Comparison of ENCODE assay signal across 10 mouse cellular contexts in the genomic region with DNA sequence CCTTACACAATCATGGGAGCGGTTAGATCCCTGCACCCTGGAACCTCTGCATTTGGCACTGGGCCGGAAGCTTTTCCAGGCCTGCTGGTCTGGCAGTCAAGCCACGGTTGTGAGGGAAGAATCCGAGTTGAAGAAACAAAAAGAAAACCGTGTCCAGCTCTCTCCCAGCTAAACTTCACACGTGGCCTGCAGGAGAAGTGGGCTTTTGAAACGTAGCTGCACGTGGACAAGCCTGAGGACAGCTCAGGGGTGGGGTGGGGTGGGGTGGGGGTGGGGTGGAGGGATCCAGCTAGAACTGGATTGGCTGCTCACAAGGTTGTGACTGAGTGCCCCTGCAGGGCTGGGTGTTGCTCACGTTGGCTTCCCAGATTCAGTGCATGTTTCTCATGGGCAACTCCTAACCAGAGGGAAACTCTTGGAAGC. TPM values are rescaled to one million over a fixed set of nuclear protein-coding genes. Genes with fewer than 3 reads are reported as not detected.
DNase-seq lines count a peak whose midpoint lies in the region; ATAC-seq and TF ChIP-seq lines count a peak whose summit lies in the region.
"Had no signal": no experiment of that assay in that cellular context is flagged by ENCODE, and none has a peak within 500 bp of the region (broad histone marks: within the 10 kb centered on the region; RNA-seq: fewer than 3 reads in every experiment).

No protein-coding gene starts in this region.

- intact Hi-C loops in heart, postnatal 10 days (cut with DNase I): no loop called here

- H3K79me2 ChIP-seq in MEL (ENCODE audit: control insufficient read depth, insufficient read depth, low read length, poor library complexity): no peaks in the 10 kb centered on the region

- WGBS in liver, embryonic 11.5 days: 32% methylated on average over 9 of the region's 9 CpGs

- no peak for TF ChIP-seq POLR2A in MEL (IDR thresholded peaks at IDR 0.05; ENCODE audit: control insufficient read depth in 1 of 2, insufficient read depth in 1 of 2, low read depth in 1 of 2, low read length in 2 of 2, poor library complexity in 1 of 2)

- peak overlapping the region; percentile 32 for H3K27ac ChIP-seq in MEL (ENCODE audit: control insufficient read depth, low read depth, low read length)
- no peak overlapping the region for H3K27ac ChIP-seq in liver, embryonic 11.5 days (ENCODE audit: low read depth, low read length)

- no peak for TF ChIP-seq RAD21 in MEL (IDR thresholded peaks at IDR 0.05; ENCODE audit: low read depth, low read length)

- TF ChIP-seq EP300 in MEL (IDR thresholded peaks at IDR 0.05; ENCODE audit: low read depth in 1 of 2, low read length in 2 of 2): no peak

- H3K4me2 ChIP-seq in liver, embryonic 11.5 days: no peak overlapping the region

- TF ChIP-seq CTCF in MEL (IDR thresholded peaks at IDR 0.05 in 2 of 3, conservative IDR thresholded peaks at IDR 0.05 in 1 of 3; ENCODE audit: control insufficient read depth in 1 of 3, insufficient read depth in 1 of 3, low read depth in 2 of 3, low read length in 3 of 3, poor library complexity in 1 of 3, severe bottlenecking in 1 of 3): no peak

- no peak overlapping the region for H3K4me3 ChIP-seq in MEL (ENCODE audit: control insufficient read depth in 1 of 2, insufficient read depth in 1 of 2, low read depth in 2 of 2, low read length in 2 of 2)
- no peak overlapping the region for H3K4me3 ChIP-seq in liver, embryonic 11.5 days (ENCODE audit: low read depth, low read length)

- DNase-seq in MEL (ENCODE audit: low read depth, low spot score): no peak
- DNase-seq in adrenal gland, postnatal 25 days: peak; percentile 42
- DNase-seq in heart, postnatal 10 days: peak; percentile 46 to 61
- no peak for DNase-seq in liver, embryonic 11.5 days (ENCODE audit: low spot score)
- no peak for DNase-seq in embryo, embryonic 9.5 days (ENCODE audit: extremely low spot score)
- no peak for DNase-seq in MN1 (ENCODE audit: low spot score)
- DNase-seq in frontal cortex, postnatal 25 days (ENCODE audit: low spot score in 2 of 2): no peak

- H3K27me3 ChIP-seq in MEL (ENCODE audit: control insufficient read depth in 1 of 2, insufficient read depth in 2 of 2, low read length in 2 of 2): peaks cover 0 to 5% of the 10 kb centered on the region in 2 experiments; a peak in 1 of 4 replicates
- peaks cover 2% of the 10 kb centered on the region; the same call in 1 of the 2 replicates for H3K27me3 ChIP-seq in liver, embryonic 11.5 days (replicated peaks; ENCODE audit: control insufficient read depth, insufficient read depth, low read length)

- no peaks in the 10 kb centered on the region for H3K9me3 ChIP-seq in MEL (replicated peaks; ENCODE audit: insufficient read depth, low read length)
- H3K9me3 ChIP-seq in liver, embryonic 11.5 days (ENCODE audit: control insufficient read depth, low read length): no peaks in the 10 kb centered on the region

- H3K36me3 ChIP-seq in MEL (ENCODE audit: control insufficient read depth in 1 of 2, insufficient read depth in 2 of 2, low read length in 2 of 2): peaks cover 0 to 23% of the 10 kb centered on the region in 2 experiments; a peak in 2 of 4 replicates
- H3K36me3 ChIP-seq in liver, embryonic 11.5 days (ENCODE audit: control insufficient read depth, insufficient read depth, low read length): no peaks in the 10 kb centered on the region

- H3K9ac ChIP-seq in MEL (ENCODE audit: control insufficient read depth, low read depth, low read length, poor library complexity, severe bottlenecking): no peak overlapping the region
- no peak overlapping the region for H3K9ac ChIP-seq in liver, embryonic 11.5 days (ENCODE audit: low read depth, low read length)

- peaks cover 4 to 28% of the 10 kb centered on the region in 2 experiments for H3K4me1 ChIP-seq in MEL (ENCODE audit: control insufficient read depth in 1 of 2, insufficient read depth in 2 of 2, low read length in 2 of 2)
- H3K4me1 ChIP-seq in liver, embryonic 11.5 days (replicated peaks; ENCODE audit: control insufficient read depth, insufficient read depth, low read length): peaks cover 22% of the 10 kb centered on the region

- ATAC-seq in liver, embryonic 11.5 days (replicated peaks; ENCODE audit: low FRiP score): peak; percentile 56; the same call in 1 of the 2 replicates
- ATAC-seq in activated CD4-positive, CD25-positive, alpha-beta regulatory T cell, adult 4 months: no peak

TF ChIP-seq in MEL, 35 proteins besides CTCF, POLR2A, EP300 and RAD21:
- TF ChIP-seq GABPA (IDR thresholded peaks at IDR 0.05; ENCODE audit: low read depth, low read length): no peak
- no peak for TF ChIP-seq SMC3 (IDR thresholded peaks at IDR 0.05; ENCODE audit: low read depth, low read length)
- no peak for TF ChIP-seq TBP (IDR thresholded peaks at IDR 0.05; ENCODE audit: low read depth, low read length)
- TF ChIP-seq USF2 (IDR thresholded peaks at IDR 0.05; ENCODE audit: borderline replicate concordance in 1 of 2, insufficient read depth in 1 of 2, low read depth in 1 of 2, low read length in 2 of 2): no peak
- no peak for TF ChIP-seq E2F4 (IDR thresholded peaks at IDR 0.05; ENCODE audit: borderline replicate concordance, low read depth, low read length)
- no peak for TF ChIP-seq SIN3A (IDR thresholded peaks at IDR 0.05; ENCODE audit: low read length)
- TF ChIP-seq ETS1 (IDR thresholded peaks at IDR 0.05; ENCODE audit: low read depth, low read length): no peak
- TF ChIP-seq CHD1 (IDR thresholded peaks at IDR 0.05; ENCODE audit: low read depth, low read length): no peak
- TF ChIP-seq KAT2A (conservative IDR thresholded peaks at IDR 0.05; ENCODE audit: low read depth, low read length): no peak
- TF ChIP-seq ZKSCAN1 (IDR thresholded peaks at IDR 0.05; ENCODE audit: low read depth, low read length): no peak
- no peak for TF ChIP-seq USF1 (IDR thresholded peaks at IDR 0.05; ENCODE audit: low read depth, low read length)
- no peak for TF ChIP-seq ZNF384 (IDR thresholded peaks at IDR 0.05; ENCODE audit: low read depth, low read length)

RNA-seq across cellular contexts. Expression of gene Olfr70, which starts 5.3 kb away (rescaled TPM):
- total RNA-seq in MEL (2012; rRNA removed): not detected in 2 replicates
- not detected for polyA plus RNA-seq in MEL (2012; ENCODE audit: insufficient read depth in 1 of 2, insufficient read length in 2 of 2, low read depth in 1 of 2, low replicate concordance in 2 of 2, missing spikeins in 1 of 2)
- not detected in 2 replicates for total RNA-seq in adrenal gland, postnatal 25 days (2021)
- total RNA-seq in heart, postnatal 10 days (2021): not detected
- polyA plus RNA-seq in liver, embryonic 11.5 days (2014; fragmentation: Nextera tagmentation; extraction: Ambion mirVana): not detected in 2 replicates
- not detected for polyA plus RNA-seq in activated CD4-positive, CD25-positive, alpha-beta regulatory T cell, adult 4 months (2017; shearing (Covaris generic))
- polyA plus RNA-seq: large intestine, adult 2 months; testis, adult 2 months had no signal

RNA-seq across cellular contexts. Expression of gene Olfr71, which starts 14.8 kb away (rescaled TPM):
- total RNA-seq in MEL (2012; rRNA removed): not detected in 2 replicates
- polyA plus RNA-seq in MEL (2012; ENCODE audit: insufficient read depth in 1 of 2, insufficient read length in 2 of 2, low read depth in 1 of 2, low replicate concordance in 2 of 2, missing spikeins in 1 of 2): not detected
- not detected in 2 replicates for total RNA-seq in adrenal gland, postnatal 25 days (2021)
- not detected for total RNA-seq in heart, postnatal 10 days (2021)
- not detected in 2 replicates for polyA plus RNA-seq in liver, embryonic 11.5 days (2014; fragmentation: Nextera tagmentation; extraction: Ambion mirVana)
- under 1 TPM in 1 of 2 experiments, not detected in 1; 0.13 TPM for polyA plus RNA-seq in activated CD4-positive, CD25-positive, alpha-beta regulatory T cell, adult 4 months (2017; shearing (Covaris generic))
- polyA plus RNA-seq: large intestine, adult 2 months; testis, adult 2 months had no signal

RNA-seq across cellular contexts. Expression of gene Fam221b, which starts 26.3 kb away (rescaled TPM):
- 7.0 and 8.8 TPM in 2 replicates for total RNA-seq in MEL (2012; rRNA removed)
- under 1 TPM in 1 of 2 experiments, not detected in 1; 0.10 TPM for polyA plus RNA-seq in MEL (2012; ENCODE audit: insufficient read depth in 1 of 2, insufficient read length in 2 of 2, low read depth in 1 of 2, low replicate concordance in 2 of 2, missing spikeins in 1 of 2)
- total RNA-seq in adrenal gland, postnatal 25 days (2021): 0.21 TPM in 1 of 2 replicates, not detected in the other
- total RNA-seq in heart, postnatal 10 days (2021): under 1 TPM; 0.25 to 0.26 TPM
- 2.2 and 2.3 TPM in 2 replicates for polyA plus RNA-seq in liver, embryonic 11.5 days (2014; fragmentation: Nextera tagmentation; extraction: Ambion mirVana)
- 1 to 10 TPM; 3.2 to 4.4 TPM for polyA plus RNA-seq in activated CD4-positive, CD25-positive, alpha-beta regulatory T cell, adult 4 months (2017; shearing (Covaris generic))

RNA-seq across cellular contexts. Expression of gene Tmem8b, which starts 26.5 kb away (rescaled TPM):
- 0.42 and 0.46 TPM in 2 replicates for total RNA-seq in MEL (2012; rRNA removed)
- 1 to 10 TPM in 1 of 2 experiments, not detected in 1; 3.6 TPM for polyA plus RNA-seq in MEL (2012; ENCODE audit: insufficient read depth in 1 of 2, insufficient read length in 2 of 2, low read depth in 1 of 2, low replicate concordance in 2 of 2, missing spikeins in 1 of 2)
- 4.3 and 7.4 TPM in 2 replicates for total RNA-seq in adrenal gland, postnatal 25 days (2021)
- 10 to 100 TPM; 15.0 to 15.2 TPM for total RNA-seq in heart, postnatal 10 days (2021)
- polyA plus RNA-seq in liver, embryonic 11.5 days (2014; fragmentation: Nextera tagmentation; extraction: Ambion mirVana): 0.84 and 1.1 TPM in 2 replicates
- under 1 TPM; 0.38 to 0.90 TPM for polyA plus RNA-seq in activated CD4-positive, CD25-positive, alpha-beta regulatory T cell, adult 4 months (2017; shearing (Covaris generic))

RNA-seq across cellular contexts. Expression of gene Hrct1, which starts 31.7 kb away (rescaled TPM):
- not detected in 2 replicates for total RNA-seq in MEL (2012; rRNA removed)
- polyA plus RNA-seq in MEL (2012; ENCODE audit: insufficient read depth in 1 of 2, insufficient read length in 2 of 2, low read depth in 1 of 2, low replicate concordance in 2 of 2, missing spikeins in 1 of 2): not detected
- 1.5 and 1.9 TPM in 2 replicates for total RNA-seq in adrenal gland, postnatal 25 days (2021)
- total RNA-seq in heart, postnatal 10 days (2021): 1 to 10 TPM; 4.5 to 6.1 TPM
- polyA plus RNA-seq in liver, embryonic 11.5 days (2014; fragmentation: Nextera tagmentation; extraction: Ambion mirVana): 0.25 and 0.45 TPM in 2 replicates
- polyA plus RNA-seq in activated CD4-positive, CD25-positive, alpha-beta regulatory T cell, adult 4 months (2017; shearing (Covaris generic)): not detected

Comparison
In these comparisons a context has a peak if more than half of its experiments do, and no peak if none do; other contexts are left out.
1. DNase-seq: peak in adrenal gland, postnatal 25 days (single experiment) and heart, postnatal 10 days (2 of 2); none in MEL (single experiment), liver, embryonic 11.5 days (single experiment), embryo, embryonic 9.5 days (single experiment), MN1 (single experiment) and frontal cortex, postnatal 25 days (0 of 2).